Mouse (Mus musculus) C2C12 (cell line): ENCODE measurements at regions not wholly inside any gene's neighbourhood (a gene's known extent, or its start where the extent isn't known, plus 50 kb on each side); places are given as distances from the start of the nearest gene placed in this dataset.

Source experiments
- CTCF ChIP-seq: IDR thresholded peaks from one replicate; pipeline ENCODE4 v1.5.1; 2011; ENCODE audit not compliant: control insufficient read depth, insufficient read depth, insufficient read length
- FOSL1 ChIP-seq: IDR thresholded peaks from one replicate; pipeline ENCODE4 v1.8.0; 2011; ENCODE audit warnings: mild to moderate bottlenecking, low read length; ENCODE audit not compliant: poor library complexity, insufficient read depth, severe bottlenecking
- MAX ChIP-seq: IDR thresholded peaks from one replicate; pipeline ENCODE4 v1.6.1; 2011; ENCODE audit warnings: mild to moderate bottlenecking, control low read depth
- MYOD1 ChIP-seq: IDR thresholded peaks from one replicate; pipeline ENCODE4 v1.6.1; 2011; ENCODE audit warnings: low read depth; ENCODE audit not compliant: control insufficient read depth, insufficient read length
- USF1 ChIP-seq: IDR thresholded peaks from one replicate; pipeline ENCODE4 v1.6.1; 2011; ENCODE audit warnings: low read depth, mild to moderate bottlenecking, control low read depth, moderate library complexity

- TF ChIP-seq CTCF (peak; percentile 43), MAX (no peak), USF1 (no peak), FOSL1 (no peak), MYOD1 (no peak)
These were observed 75.3 kb upstream of the Gm49339 start for GRCm38 (mm10) chr10:51405141-51405540.
